Mouse (Mus musculus) testis, adult 2 months (tissue): ENCODE measurements around the gene Myh9. TPM values are rescaled to one million over a fixed set of nuclear protein-coding genes. Genes with fewer than 3 reads are reported as not detected.

Experiments used
- H3K27ac ChIP-seq: fragments of 200-500 bp; 2 replicates; pipeline ENCODE4 v1.5.1; 2012; ENCODE audit warnings: low read depth, low read length; ENCODE audit not compliant: control insufficient read depth, insufficient read depth
- H3K27me3 ChIP-seq: fragments of 200-500 bp; 2 replicates; pipeline ENCODE4 v1.6.1; 2012; ENCODE audit warnings: mild to moderate bottlenecking, low read length, moderate library complexity; ENCODE audit not compliant: control insufficient read depth, insufficient read depth
- H3K36me3 ChIP-seq: fragments of 200-500 bp; 2 replicates; pipeline ENCODE4 v1.6.1; 2012; ENCODE audit warnings: mild to moderate bottlenecking, low read length; ENCODE audit not compliant: control insufficient read depth, insufficient read depth
- H3K4me1 ChIP-seq: fragments of 200-500 bp; 2 replicates; pipeline ENCODE4 v1.6.1; 2012; ENCODE audit warnings: low read length; ENCODE audit not compliant: control insufficient read depth, insufficient read depth
- H3K4me3 ChIP-seq: fragments of 200-500 bp; 2 replicates; pipeline ENCODE4 v1.5.1; 2012; ENCODE audit warnings: low read depth, mild to moderate bottlenecking, low read length, moderate library complexity, mixed read lengths; ENCODE audit not compliant: control insufficient read depth
- CTCF ChIP-seq: fragments of 200-500 bp; IDR thresholded peaks from 2 replicates; pipeline ENCODE4 v1.5.1; 2012; ENCODE audit warnings: low read depth, mild to moderate bottlenecking, inconsistent platforms, low read length, moderate library complexity; ENCODE audit not compliant: control insufficient read depth, insufficient read depth, insufficient replicate concordance
- POLR2A ChIP-seq: fragments of 200-500 bp; IDR thresholded peaks from 2 replicates; pipeline ENCODE4 v1.6.1; 2012; ENCODE audit warnings: low read depth, mild to moderate bottlenecking, inconsistent platforms, low read length, moderate library complexity; ENCODE audit not compliant: control insufficient read depth
- polyA plus RNA-seq: library from polyadenylated mRNA; depleted of rRNA; stranded (reverse); fragments of >200 nt; gene quantifications from 2 replicates; pipeline ENCODE4 v1.2.3, GENCODE M21; 2012

The Myh9 gene
- polyA plus RNA-seq, 1 experiment = 4.5 TPM

GRCm38 (mm10) chr15:77839529-77840286 is 2.3 kb downstream of the Myh9 start:
- H3K4me3 ChIP-seq = no peak overlapping the region
- no peaks in the 10 kb centered on the region for H3K36me3 ChIP-seq
- no peak overlapping the region for H3K27ac ChIP-seq
- TF ChIP-seq POLR2A = no peak
- peaks cover 7% of the 10 kb centered on the region for H3K4me1 ChIP-seq
- H3K27me3 ChIP-seq = no peaks in the 10 kb centered on the region

GRCm38 (mm10) chr15:77838530-77839387 is 3.2 kb downstream of the Myh9 start:
- Histone ChIP-seq H3K4me3 (no peak overlapping the region), H3K27ac (no peak overlapping the region), H3K36me3 (no peaks in the 10 kb centered on the region), H3K27me3 (no peaks in the 10 kb centered on the region), H3K4me1 (peaks cover 7% of the 10 kb centered on the region)
- TF ChIP-seq POLR2A (no peak), CTCF (no peak)

DNA sequence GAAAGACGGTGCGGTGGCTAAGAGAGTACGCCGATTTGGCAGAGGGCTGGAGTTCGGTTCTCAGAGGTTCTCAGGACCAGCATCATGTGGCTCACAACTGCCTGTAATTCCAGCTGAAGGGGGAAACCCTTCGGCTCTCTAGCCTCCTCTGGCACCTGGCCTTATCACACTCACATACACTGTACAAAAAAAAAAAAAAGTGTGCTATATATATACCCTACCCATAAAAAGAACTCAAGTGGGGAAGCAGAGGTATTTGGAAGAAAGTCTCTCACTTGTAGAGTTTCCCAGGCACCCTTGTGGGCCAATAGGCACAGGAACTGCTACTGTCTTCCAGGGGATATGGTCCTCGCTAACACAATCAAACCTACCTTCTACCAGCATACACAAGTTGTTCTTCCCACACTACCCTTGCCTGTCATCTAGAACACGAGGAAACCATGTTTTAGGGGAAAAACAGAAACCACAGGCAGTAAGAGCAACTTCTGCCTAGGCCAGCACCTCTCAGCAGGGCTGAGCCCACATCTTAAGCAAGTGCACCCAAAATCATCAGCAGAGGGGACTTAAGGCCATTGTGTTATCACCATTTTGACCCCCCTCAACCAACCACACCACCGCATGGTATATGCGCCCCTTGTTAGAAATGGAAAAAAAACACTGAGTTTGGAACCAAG is 4.4 kb downstream of the Myh9 start:
- H3K27ac ChIP-seq = no peak overlapping the region
- H3K4me1 ChIP-seq = peaks cover 7% of the 10 kb centered on the region
- H3K4me3 ChIP-seq = no peak overlapping the region
- H3K36me3 ChIP-seq = no peaks in the 10 kb centered on the region
- H3K27me3 ChIP-seq = no peaks in the 10 kb centered on the region
- no peak for TF ChIP-seq CTCF
- TF ChIP-seq POLR2A = no peak

DNA sequence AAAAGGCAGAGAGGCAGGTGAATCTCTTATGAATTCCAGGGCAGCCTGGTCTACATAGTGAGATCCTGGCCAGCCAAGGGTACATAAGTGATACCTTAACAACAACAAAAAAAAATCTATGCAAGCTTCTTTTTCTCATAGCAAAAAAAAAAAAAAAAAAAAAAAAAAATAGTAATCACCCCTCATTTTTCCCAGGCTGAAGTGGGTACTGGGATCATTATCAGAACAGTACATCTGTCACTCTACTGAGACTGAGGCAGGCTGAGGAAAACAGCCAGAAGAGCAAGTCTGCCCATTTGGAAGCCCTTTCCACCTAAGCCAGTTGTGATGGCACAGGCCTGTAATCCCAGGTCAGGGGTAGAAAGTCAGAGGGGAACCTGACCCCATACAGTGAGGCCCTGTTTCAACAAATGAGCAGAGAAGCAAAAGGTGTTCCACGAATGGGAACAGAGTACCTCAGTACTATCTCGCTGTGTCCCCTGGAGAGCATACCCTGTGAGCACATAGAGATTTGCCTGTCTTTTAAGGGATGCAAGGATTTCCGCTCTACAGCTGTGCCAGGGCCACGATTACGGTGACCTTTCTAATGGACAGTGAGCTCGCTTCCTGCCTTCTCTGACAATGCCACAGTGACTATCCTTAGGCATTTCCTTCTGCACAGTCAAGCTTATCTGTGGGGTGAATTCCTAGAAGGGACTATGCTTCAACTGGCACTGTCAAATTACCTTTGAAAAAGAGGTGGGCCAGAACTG is 5.1 kb downstream of the Myh9 start:
- Histone ChIP-seq H3K4me3 (no peak overlapping the region), H3K27me3 (no peaks in the 10 kb centered on the region), H3K27ac (no peak overlapping the region), H3K36me3 (no peaks in the 10 kb centered on the region), H3K4me1 (peaks cover 7% of the 10 kb centered on the region)
- TF ChIP-seq CTCF = no peak
- no peak for TF ChIP-seq POLR2A

DNA sequence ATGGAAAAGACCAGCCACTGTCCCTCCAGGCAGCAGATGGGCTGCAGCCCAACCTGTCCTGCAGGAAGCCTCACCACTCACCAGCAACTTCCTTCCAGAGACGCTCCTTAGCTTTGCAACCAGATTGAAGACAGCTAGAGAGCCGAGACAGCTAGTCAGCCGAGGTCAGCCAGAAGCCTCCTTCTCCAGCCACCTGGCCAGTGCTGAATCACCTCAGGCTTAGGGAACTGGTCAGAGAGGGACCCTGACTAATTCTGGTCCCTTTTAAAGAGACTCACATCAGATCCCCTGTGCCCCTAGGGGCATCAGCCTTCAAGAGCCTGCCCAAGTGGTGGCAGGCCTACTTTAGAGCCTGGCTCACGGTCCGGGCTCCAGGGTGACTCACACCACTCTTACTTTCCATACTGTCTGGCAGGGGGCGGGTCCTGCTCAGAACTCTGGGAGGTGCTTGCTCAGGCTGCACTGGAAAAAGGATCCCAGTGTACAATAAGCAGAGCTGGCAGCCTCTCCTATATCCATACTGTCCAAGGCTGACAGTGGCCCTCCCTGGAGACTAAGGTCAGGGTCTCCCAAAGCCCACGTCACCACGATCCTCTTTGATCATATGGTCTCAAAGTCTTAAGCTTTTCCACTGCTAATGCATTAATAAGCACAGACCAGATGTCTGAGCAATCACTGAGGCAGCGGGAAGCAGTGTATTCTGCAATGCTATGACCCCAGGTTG is 5.9 kb downstream of the Myh9 start:
- Histone ChIP-seq H3K4me3 (no peak overlapping the region), H3K4me1 (peaks cover 5% of the 10 kb centered on the region), H3K27ac (no peak overlapping the region), H3K27me3 (no peaks in the 10 kb centered on the region), H3K36me3 (no peaks in the 10 kb centered on the region)
- TF ChIP-seq POLR2A (no peak), CTCF (no peak)

GRCm38 (mm10) chr15:77834336-77835268 is 7.4 kb downstream of the Myh9 start:
- Histone ChIP-seq H3K36me3 (no peaks in the 10 kb centered on the region), H3K27ac (no peak overlapping the region), H3K4me1 (peaks cover 4% of the 10 kb centered on the region), H3K27me3 (no peaks in the 10 kb centered on the region), H3K4me3 (no peak overlapping the region)
- TF ChIP-seq CTCF (no peak), POLR2A (no peak)
